Mouse (Mus musculus): ENCODE data around the gene Diexf. TPM values are rescaled to one million over a fixed set of nuclear protein-coding genes. Genes with fewer than 3 reads are reported as not detected.

Gene Diexf
- polyA plus RNA-seq, 1 experiment from 2014 or later, result 2.1 TPM

GRCm38 (mm10) chr1:193128055-193128454, 2.0 kb downstream of the Diexf start:
- no peak overlapping the region for H3K27ac ChIP-seq (replicated peaks)
- no peaks in the 10 kb centered on the region for H3K9me3 ChIP-seq (ENCODE audit: control insufficient read depth, low read length)
- no peak overlapping the region for H3K9ac ChIP-seq (ENCODE audit: low read length)
- H3K36me3 ChIP-seq (ENCODE audit: control insufficient read depth, insufficient read depth, low read length), result peaks cover 8% of the 10 kb centered on the region
- H3K4me3 ChIP-seq (ENCODE audit: low read depth, low read length), result no peak overlapping the region
- TF ChIP-seq CTCF (IDR thresholded peaks at IDR 0.05; ENCODE audit: low read depth), result no peak
- no peak for TF ChIP-seq EP300 (optimal IDR thresholded peaks at IDR 0.05)
- DNase-seq (ENCODE audit: low spot score) (no peak), ATAC-seq (ENCODE audit: low FRiP score, low TSS enrichment) (no peak)
- no peak overlapping the region for H3K4me2 ChIP-seq (replicated peaks; ENCODE audit: low read depth)
- 0 out of 2 replicates have a peak, but pooled peaks cover 2% of the 10 kb centered on the region for H3K4me1 ChIP-seq (replicated peaks; ENCODE audit: control insufficient read depth, insufficient read depth)
- WGBS, result 89% methylated on average over 6 of the region's 6 CpGs
- H3K27me3 ChIP-seq (ENCODE audit: control insufficient read depth, insufficient read depth, low read length), result no peaks in the 10 kb centered on the region

GRCm38 (mm10) chr1:193125835-193126234, 4.2 kb downstream of the Diexf start:
- H3K4me2 ChIP-seq (replicated peaks; ENCODE audit: low read depth), result no peak overlapping the region
- WGBS, result 72% methylated on average over 4 of the region's 4 CpGs
- H3K4me3 ChIP-seq (ENCODE audit: low read depth, low read length), result no peak overlapping the region
- no peaks in the 10 kb centered on the region for H3K27me3 ChIP-seq (ENCODE audit: control insufficient read depth, insufficient read depth, low read length)
- H3K27ac ChIP-seq (replicated peaks), result no peak overlapping the region
- peaks cover 26% of the 10 kb centered on the region for H3K36me3 ChIP-seq (ENCODE audit: control insufficient read depth, insufficient read depth, low read length)
- DNase-seq (ENCODE audit: low spot score), result no peak
- TF ChIP-seq CTCF (IDR thresholded peaks at IDR 0.05; ENCODE audit: low read depth) (peak; percentile 47), EP300 (optimal IDR thresholded peaks at IDR 0.05) (no peak)
- 0 out of 2 replicates have a peak, but pooled peaks cover 2% of the 10 kb centered on the region for H3K4me1 ChIP-seq (replicated peaks; ENCODE audit: control insufficient read depth, insufficient read depth)
- no peak for ATAC-seq (ENCODE audit: low FRiP score, low TSS enrichment)
- no peaks in the 10 kb centered on the region for H3K9me3 ChIP-seq (ENCODE audit: control insufficient read depth, low read length)
- no peak overlapping the region for H3K9ac ChIP-seq (ENCODE audit: low read length)

GRCm38 (mm10) chr1:193123290-193123689, 6.8 kb downstream of the Diexf start:
- Histone ChIP-seq H3K9me3 (ENCODE audit: control insufficient read depth, low read length) (no peaks in the 10 kb centered on the region), H3K9ac (ENCODE audit: low read length) (no peak overlapping the region), H3K27me3 (ENCODE audit: control insufficient read depth, insufficient read depth, low read length) (no peaks in the 10 kb centered on the region), H3K4me2 (replicated peaks; ENCODE audit: low read depth) (no peak overlapping the region), H3K36me3 (ENCODE audit: control insufficient read depth, insufficient read depth, low read length) (peaks cover 33% of the 10 kb centered on the region), H3K4me3 (ENCODE audit: low read depth, low read length) (no peak overlapping the region), H3K27ac (replicated peaks) (no peak overlapping the region), H3K4me1 (replicated peaks; ENCODE audit: control insufficient read depth, insufficient read depth) (no peaks in the 10 kb centered on the region)
- WGBS, result 98% methylated on average over 6 of the region's 6 CpGs
- DNase-seq (ENCODE audit: low spot score) (no peak), ATAC-seq (ENCODE audit: low FRiP score, low TSS enrichment) (no peak)
- no peak for TF ChIP-seq EP300 (optimal IDR thresholded peaks at IDR 0.05)
- no peak for TF ChIP-seq CTCF (IDR thresholded peaks at IDR 0.05; ENCODE audit: low read depth)

- DNase-seq (ENCODE audit: low spot score) (no peak), ATAC-seq (ENCODE audit: low FRiP score, low TSS enrichment) (no peak)
- TF ChIP-seq CTCF (IDR thresholded peaks at IDR 0.05; ENCODE audit: low read depth) (no peak), EP300 (optimal IDR thresholded peaks at IDR 0.05) (no peak)
- Histone ChIP-seq H3K27ac (replicated peaks) (no peak overlapping the region), H3K27me3 (ENCODE audit: control insufficient read depth, insufficient read depth, low read length) (no peaks in the 10 kb centered on the region), H3K9me3 (ENCODE audit: control insufficient read depth, low read length) (no peaks in the 10 kb centered on the region), H3K4me3 (ENCODE audit: low read depth, low read length) (no peak overlapping the region), H3K4me2 (replicated peaks; ENCODE audit: low read depth) (no peak overlapping the region), H3K4me1 (replicated peaks; ENCODE audit: control insufficient read depth, insufficient read depth) (no peaks in the 10 kb centered on the region), H3K36me3 (ENCODE audit: control insufficient read depth, insufficient read depth, low read length) (peaks cover 35% of the 10 kb centered on the region), H3K9ac (ENCODE audit: low read length) (no peak overlapping the region)
- WGBS, result 91% methylated on average over 7 of the region's 7 CpGs
Measured at GRCm38 (mm10) chr1:193122793-193123192, 7.3 kb downstream of the Diexf start.

- Histone ChIP-seq H3K27ac (replicated peaks) (no peak overlapping the region), H3K9ac (ENCODE audit: low read length) (no peak overlapping the region), H3K27me3 (ENCODE audit: control insufficient read depth, insufficient read depth, low read length) (no peaks in the 10 kb centered on the region), H3K4me1 (replicated peaks; ENCODE audit: control insufficient read depth, insufficient read depth) (no peaks in the 10 kb centered on the region), H3K4me3 (ENCODE audit: low read depth, low read length) (no peak overlapping the region), H3K9me3 (ENCODE audit: control insufficient read depth, low read length) (no peaks in the 10 kb centered on the region), H3K4me2 (replicated peaks; ENCODE audit: low read depth) (no peak overlapping the region), H3K36me3 (ENCODE audit: control insufficient read depth, insufficient read depth, low read length) (peaks cover 32% of the 10 kb centered on the region)
- ATAC-seq (ENCODE audit: low FRiP score, low TSS enrichment), result no peak
- no peak for DNase-seq (ENCODE audit: low spot score)
- TF ChIP-seq EP300 (optimal IDR thresholded peaks at IDR 0.05), result no peak
- TF ChIP-seq CTCF (IDR thresholded peaks at IDR 0.05; ENCODE audit: low read depth), result no peak
- WGBS, result 92% methylated on average over 9 of the region's 9 CpGs
Measured at GRCm38 (mm10) chr1:193112093-193112492, 18.0 kb downstream of the Diexf start.

GRCm38 (mm10) chr1:193102996-193103395, 27.1 kb downstream of the Diexf start:
- no peak for DNase-seq (ENCODE audit: low spot score)
- 69% methylated on average over 3 of the region's 3 CpGs for WGBS
- no peaks in the 10 kb centered on the region for H3K9me3 ChIP-seq (ENCODE audit: control insufficient read depth, low read length)

More at GRCm38 (mm10) chr1:193102996-193103395, 27.1 kb downstream of the Diexf start:
- Histone ChIP-seq H3K4me3 (ENCODE audit: low read depth, low read length) (no peak overlapping the region), H3K4me1 (replicated peaks; ENCODE audit: control insufficient read depth, insufficient read depth) (no peaks in the 10 kb centered on the region), H3K9ac (ENCODE audit: low read length) (no peak overlapping the region), H3K36me3 (ENCODE audit: control insufficient read depth, insufficient read depth, low read length) (peaks cover 10% of the 10 kb centered on the region), H3K4me2 (replicated peaks; ENCODE audit: low read depth) (no peak overlapping the region), H3K27ac (replicated peaks) (no peak overlapping the region), H3K27me3 (ENCODE audit: control insufficient read depth, insufficient read depth, low read length) (no peaks in the 10 kb centered on the region)
- no peak for TF ChIP-seq CTCF (IDR thresholded peaks at IDR 0.05; ENCODE audit: low read depth)
- no peak for TF ChIP-seq EP300 (optimal IDR thresholded peaks at IDR 0.05)
- ATAC-seq (ENCODE audit: low FRiP score, low TSS enrichment), result no peak

All from stomach, postnatal 0 days (tissue).